Comparison of ENCODE assay signal across 13 mouse cellular contexts in genomic region chr4:82267832-82268778, GRCm38 (mm10).
DNase-seq lines count a peak whose midpoint lies in the region; ATAC-seq lines count a peak whose summit lies in the region.
"Had no signal": no experiment of that assay in that cellular context is flagged by ENCODE, and none has a peak within 500 bp of the region (broad histone marks: within the 10 kb centered on the region; RNA-seq: fewer than 3 reads in every experiment).

No protein-coding gene starts in this region.

- ATAC-seq in forebrain, embryonic 12.5 days (ENCODE audit: low FRiP score) = no peak
- ATAC-seq in kidney, embryonic 15.5 days (replicated peaks; ENCODE audit: low FRiP score) = 0 out of 2 replicates have a peak, but pooled peaks have one; percentile 22
- 0 out of 2 replicates have a peak, but pooled peaks have one; percentile 28 for ATAC-seq in neural tube, embryonic 15.5 days (ENCODE audit: low FRiP score)
- no peak for ATAC-seq in granulocyte monocyte progenitor cell, adult 5-6 weeks (replicated peaks; ENCODE audit: poor library complexity, severe bottlenecking)
- ATAC-seq: activated CD4-positive, CD25-positive, alpha-beta regulatory T cell, adult 4 months; inflammation-experienced regulatory T-cells, adult 6 months; liver, postnatal 0 days had no signal

- H3K4me1 ChIP-seq in forebrain, embryonic 12.5 days = peaks cover 14% of the 10 kb centered on the region
- peaks cover 31% of the 10 kb centered on the region for H3K4me1 ChIP-seq in forebrain, embryonic 10.5 days
- H3K4me1 ChIP-seq in kidney, embryonic 15.5 days = peaks cover 23% of the 10 kb centered on the region
- H3K4me1 ChIP-seq in neural tube, embryonic 15.5 days = 0 out of 2 replicates have a peak, but pooled peaks cover 10% of the 10 kb centered on the region

- H3K4me2 ChIP-seq in forebrain, embryonic 12.5 days = no peak overlapping the region
- H3K4me2 ChIP-seq in kidney, embryonic 15.5 days = no peak overlapping the region
- no peak overlapping the region for H3K4me2 ChIP-seq in neural tube, embryonic 15.5 days

- H3K9ac ChIP-seq in forebrain, embryonic 12.5 days = no peak overlapping the region
- H3K9ac ChIP-seq in kidney, embryonic 15.5 days = no peak overlapping the region
- H3K9ac ChIP-seq in neural tube, embryonic 15.5 days (replicated peaks) = no peak overlapping the region
- H3K9ac ChIP-seq: liver, postnatal 0 days had no signal

- H3K36me3 ChIP-seq in forebrain, embryonic 12.5 days (replicated peaks) = no peaks in the 10 kb centered on the region
- no peaks in the 10 kb centered on the region for H3K36me3 ChIP-seq in forebrain, embryonic 10.5 days (replicated peaks)
- no peaks in the 10 kb centered on the region for H3K36me3 ChIP-seq in kidney, embryonic 15.5 days
- H3K36me3 ChIP-seq in neural tube, embryonic 15.5 days = no peaks in the 10 kb centered on the region

- H3K4me3 ChIP-seq in forebrain, embryonic 12.5 days (replicated peaks) = no peak overlapping the region
- no peak overlapping the region for H3K4me3 ChIP-seq in forebrain, embryonic 10.5 days
- H3K4me3 ChIP-seq in kidney, embryonic 15.5 days (replicated peaks) = no peak overlapping the region
- no peak overlapping the region for H3K4me3 ChIP-seq in neural tube, embryonic 15.5 days (replicated peaks)

- H3K27me3 ChIP-seq in forebrain, embryonic 12.5 days = no peaks in the 10 kb centered on the region
- H3K27me3 ChIP-seq in forebrain, embryonic 10.5 days (ENCODE audit: poor library complexity, severe bottlenecking) = no peaks in the 10 kb centered on the region
- no peaks in the 10 kb centered on the region for H3K27me3 ChIP-seq in kidney, embryonic 15.5 days
- no peaks in the 10 kb centered on the region for H3K27me3 ChIP-seq in neural tube, embryonic 15.5 days (replicated peaks)

- WGBS in forebrain, embryonic 12.5 days = 78% methylated on average over 14 of the region's 14 CpGs
- 84% methylated on average over 14 of the region's 14 CpGs for WGBS in forebrain, embryonic 10.5 days
- WGBS in kidney, embryonic 15.5 days = 37% methylated on average over 14 of the region's 14 CpGs
- WGBS in neural tube, embryonic 15.5 days = 47% methylated on average over 14 of the region's 14 CpGs

- 0 out of 2 replicates have a peak overlapping the region, but pooled peaks have one; percentile 31 for H3K27ac ChIP-seq in forebrain, embryonic 12.5 days
- no peak overlapping the region for H3K27ac ChIP-seq in forebrain, embryonic 10.5 days
- no peak overlapping the region for H3K27ac ChIP-seq in kidney, embryonic 15.5 days
- H3K27ac ChIP-seq in neural tube, embryonic 15.5 days (replicated peaks) = no peak overlapping the region

- no peak for DNase-seq in forebrain, embryonic 10.5 days (ENCODE audit: extremely low spot score, low spot score)
- DNase-seq in kidney, postnatal 10 days = no peak
- DNase-seq in forelimb bud, embryonic 11.5 days (ENCODE audit: low read depth, low spot score) = peak; percentile 56
- no peak for DNase-seq in layer of hippocampus, adult 11-12 months (ENCODE audit: low spot score)
- DNase-seq: kidney, postnatal 4 days; liver, postnatal 0 days; thymus, postnatal 14 days had no signal

- no peaks in the 10 kb centered on the region for H3K9me3 ChIP-seq in forebrain, embryonic 12.5 days
- H3K9me3 ChIP-seq in forebrain, embryonic 10.5 days = no peaks in the 10 kb centered on the region
- H3K9me3 ChIP-seq in kidney, embryonic 15.5 days (replicated peaks) = no peaks in the 10 kb centered on the region
- no peaks in the 10 kb centered on the region for H3K9me3 ChIP-seq in neural tube, embryonic 15.5 days (replicated peaks)

Comparison
In these comparisons a context has a peak if more than half of its experiments do, and no peak if none do; other contexts are left out.
1. ATAC-seq: peak in kidney, embryonic 15.5 days (single experiment) and neural tube, embryonic 15.5 days (single experiment); none in forebrain, embryonic 12.5 days (single experiment) and granulocyte monocyte progenitor cell, adult 5-6 weeks (single experiment).